Mouse (Mus musculus): ENCODE results near the gene Tcf15. TPM values are rescaled to one million over a fixed set of nuclear protein-coding genes. Genes with fewer than 3 reads are reported as not detected.

The Tcf15 gene
- polyA plus RNA-seq, 1 experiment = 2.1 TPM

DNA sequence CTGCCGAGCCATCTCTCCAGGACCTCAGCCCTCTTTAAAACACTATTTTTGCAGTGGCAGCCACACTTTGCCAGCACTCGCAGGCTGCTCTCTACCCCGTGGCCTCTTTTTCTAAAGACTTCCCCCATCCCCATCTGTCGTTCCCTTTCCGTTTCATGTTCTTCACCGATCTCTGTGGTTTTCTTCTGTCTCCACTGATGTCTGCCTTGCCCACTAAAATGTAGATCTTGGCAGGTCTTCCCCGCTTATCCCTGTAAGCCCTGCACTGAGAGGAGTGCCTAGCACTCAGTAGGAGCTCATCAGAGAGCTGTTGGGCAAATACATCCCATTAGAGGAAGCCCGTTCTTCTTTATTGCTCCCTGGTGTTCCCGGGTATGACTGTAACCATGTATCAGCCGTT lies 30.4 kb upstream of the Tcf15 start:
- no peak for TF ChIP-seq POLR2A (IDR thresholded peaks at IDR 0.05; ENCODE audit: borderline replicate concordance, control insufficient read depth, low read depth, low read length)
- TF ChIP-seq CTCF (IDR thresholded peaks at IDR 0.05; ENCODE audit: control insufficient read depth, insufficient read depth, low read length) = no peak
- no peak overlapping the region for H3K27ac ChIP-seq (ENCODE audit: control insufficient read depth, insufficient read depth, low read depth, low read length, poor library complexity)
- 11% methylated on average over 10 of the region's 10 CpGs for WGBS
- no peaks in the 10 kb centered on the region for H3K4me1 ChIP-seq (ENCODE audit: control insufficient read depth, insufficient read depth, low read length)
- H3K4me3 ChIP-seq (replicated peaks; ENCODE audit: control insufficient read depth, low read depth, low read length) = no peak overlapping the region

DNA sequence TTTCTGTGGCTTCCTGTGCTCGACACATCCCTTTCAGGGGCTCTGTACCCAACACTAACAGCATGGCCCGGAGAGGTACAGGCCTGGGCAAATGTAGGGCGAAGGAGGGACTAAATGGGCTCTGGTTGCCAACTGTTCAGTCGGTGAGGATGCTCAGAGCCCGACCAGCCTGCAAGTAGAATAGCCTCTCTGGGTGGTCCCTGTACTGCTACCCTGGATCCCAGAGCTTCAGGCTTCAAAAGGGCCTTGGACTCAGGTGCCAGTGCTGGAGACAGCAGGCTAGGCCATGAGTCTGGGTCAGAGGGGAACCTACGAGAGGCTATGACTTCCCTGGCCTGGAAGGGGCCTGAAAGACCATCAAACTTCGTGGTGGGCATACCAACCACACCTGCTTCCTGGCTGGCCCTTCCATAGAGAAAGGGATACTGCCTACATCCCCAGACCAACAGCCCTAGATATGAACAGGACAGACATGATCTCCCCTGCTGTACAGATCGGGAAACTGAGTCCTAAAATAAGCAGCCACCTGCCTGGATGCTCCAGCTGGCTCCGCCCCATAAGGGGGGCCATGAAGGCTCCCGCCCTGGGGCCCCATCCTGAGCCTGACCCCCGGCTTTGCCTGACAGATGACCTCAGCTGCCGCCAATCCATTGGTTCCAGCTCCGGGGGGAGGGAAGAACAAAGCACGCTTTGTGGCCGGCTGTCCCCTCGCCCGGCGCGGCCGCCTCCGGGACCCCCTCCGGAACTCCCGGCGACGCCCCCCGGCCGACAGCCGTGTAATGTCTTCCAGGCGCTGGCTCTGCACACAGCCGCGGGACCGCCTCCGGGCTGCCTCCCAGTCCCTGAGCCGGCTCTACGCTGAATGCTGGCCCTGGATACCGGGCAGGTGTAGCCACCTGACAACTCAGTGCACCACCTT lies 29.0 kb upstream of the Tcf15 start:
- H3K4me1 ChIP-seq (ENCODE audit: control insufficient read depth, insufficient read depth, low read length) = no peaks in the 10 kb centered on the region
- H3K27ac ChIP-seq (ENCODE audit: control insufficient read depth, insufficient read depth, low read depth, low read length, poor library complexity) = no peak overlapping the region
- 31% methylated on average over 36 of the region's 36 CpGs for WGBS
- no peak overlapping the region for H3K4me3 ChIP-seq (replicated peaks; ENCODE audit: control insufficient read depth, low read depth, low read length)
- no peak for TF ChIP-seq CTCF (IDR thresholded peaks at IDR 0.05; ENCODE audit: control insufficient read depth, insufficient read depth, low read length)
- TF ChIP-seq POLR2A (IDR thresholded peaks at IDR 0.05; ENCODE audit: borderline replicate concordance, control insufficient read depth, low read depth, low read length) = no peak

DNA sequence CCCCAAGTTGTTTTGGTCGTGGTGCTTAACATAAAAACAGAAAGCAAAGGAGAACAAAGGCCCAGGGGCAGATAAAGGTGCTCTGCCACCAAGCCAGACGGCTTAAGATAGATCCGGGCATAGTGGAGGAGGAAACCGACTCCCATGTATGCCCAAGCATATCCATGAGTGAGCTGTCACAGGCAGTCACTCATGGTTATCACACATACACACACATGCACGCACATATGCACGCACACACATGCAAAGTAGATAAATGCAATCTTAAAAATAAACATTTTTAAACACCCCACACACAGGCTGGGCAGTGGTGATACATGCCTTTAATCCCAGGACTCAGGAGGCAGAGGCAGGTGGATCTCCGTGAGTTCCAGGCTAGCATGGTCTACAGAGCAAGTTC lies 25.7 kb upstream of the Tcf15 start:
- Histone ChIP-seq H3K4me3 (replicated peaks; ENCODE audit: control insufficient read depth, low read depth, low read length) (no peak overlapping the region), H3K27ac (ENCODE audit: control insufficient read depth, insufficient read depth, low read depth, low read length, poor library complexity) (no peak overlapping the region), H3K4me1 (ENCODE audit: control insufficient read depth, insufficient read depth, low read length) (no peaks in the 10 kb centered on the region)
- 59% methylated on average over 7 of the region's 7 CpGs for WGBS
- TF ChIP-seq CTCF (IDR thresholded peaks at IDR 0.05; ENCODE audit: control insufficient read depth, insufficient read depth, low read length) (no peak), POLR2A (IDR thresholded peaks at IDR 0.05; ENCODE audit: borderline replicate concordance, control insufficient read depth, low read depth, low read length) (no peak)

DNA sequence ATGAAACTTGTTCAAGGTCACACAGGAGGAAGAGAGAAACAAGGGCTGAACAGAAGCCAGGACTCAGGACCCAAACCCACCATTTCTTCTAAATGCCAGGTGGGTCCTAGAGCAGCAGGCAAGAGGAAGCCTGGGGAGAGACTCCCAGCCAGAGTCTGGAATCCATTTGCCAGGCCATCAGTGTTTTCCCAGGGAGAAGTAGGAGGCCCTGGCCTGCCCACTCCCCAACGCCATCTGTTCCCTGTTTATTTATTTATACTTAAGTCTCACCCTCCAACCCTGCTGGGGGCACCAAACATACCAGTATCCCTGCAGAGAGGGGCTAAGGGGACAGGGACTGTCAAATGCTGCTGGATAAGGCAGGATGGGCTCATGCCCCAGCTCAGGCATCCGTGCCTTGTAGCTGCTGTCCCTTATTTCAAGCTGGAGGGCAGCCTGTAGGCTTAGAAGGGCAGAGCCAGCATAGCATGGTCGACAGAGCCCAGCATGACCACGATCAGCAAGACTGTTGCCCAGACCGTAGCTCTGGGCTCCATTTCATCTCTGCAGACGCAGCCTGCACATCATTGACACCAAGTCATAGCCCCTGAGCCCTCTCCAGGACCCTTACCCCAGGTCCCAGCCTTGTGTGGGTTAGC lies 24.0 kb upstream of the Tcf15 start:
- Histone ChIP-seq H3K27ac (ENCODE audit: control insufficient read depth, insufficient read depth, low read depth, low read length, poor library complexity) (no peak overlapping the region), H3K4me3 (replicated peaks; ENCODE audit: control insufficient read depth, low read depth, low read length) (no peak overlapping the region), H3K4me1 (ENCODE audit: control insufficient read depth, insufficient read depth, low read length) (no peaks in the 10 kb centered on the region; the same call in 1 of the 2 replicates)
- WGBS = 70% methylated on average over 6 of the region's 6 CpGs
- no peak for TF ChIP-seq POLR2A (IDR thresholded peaks at IDR 0.05; ENCODE audit: borderline replicate concordance, control insufficient read depth, low read depth, low read length)

DNA sequence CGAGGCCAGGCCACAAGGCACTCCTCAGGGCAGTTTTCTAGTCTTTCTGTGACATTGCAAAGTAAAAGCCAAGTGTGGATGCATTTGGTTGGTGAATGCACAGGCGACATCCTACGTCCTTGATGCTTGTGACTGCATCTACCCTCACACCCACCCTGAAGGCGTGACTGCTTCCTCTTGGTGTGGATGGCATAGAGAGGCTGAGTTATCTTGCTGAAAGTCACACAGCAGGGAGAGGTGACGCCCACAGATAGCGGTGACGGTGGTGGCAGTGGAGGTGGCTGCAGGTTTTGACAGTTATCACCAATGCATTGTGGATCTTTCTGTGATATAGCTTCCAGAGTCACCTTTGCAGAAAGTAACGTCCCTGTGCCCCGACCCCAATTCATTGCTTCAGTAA lies 20.5 kb upstream of the Tcf15 start:
- WGBS = 64% methylated on average over 9 of the region's 9 CpGs
- TF ChIP-seq POLR2A (IDR thresholded peaks at IDR 0.05; ENCODE audit: borderline replicate concordance, control insufficient read depth, low read depth, low read length) (no peak), CTCF (IDR thresholded peaks at IDR 0.05; ENCODE audit: control insufficient read depth, insufficient read depth, low read length) (no peak)
- Histone ChIP-seq H3K4me3 (replicated peaks; ENCODE audit: control insufficient read depth, low read depth, low read length) (no peak overlapping the region), H3K4me1 (ENCODE audit: control insufficient read depth, insufficient read depth, low read length) (no peaks in the 10 kb centered on the region; the same call in 1 of the 2 replicates), H3K27ac (ENCODE audit: control insufficient read depth, insufficient read depth, low read depth, low read length, poor library complexity) (no peak overlapping the region)

DNA sequence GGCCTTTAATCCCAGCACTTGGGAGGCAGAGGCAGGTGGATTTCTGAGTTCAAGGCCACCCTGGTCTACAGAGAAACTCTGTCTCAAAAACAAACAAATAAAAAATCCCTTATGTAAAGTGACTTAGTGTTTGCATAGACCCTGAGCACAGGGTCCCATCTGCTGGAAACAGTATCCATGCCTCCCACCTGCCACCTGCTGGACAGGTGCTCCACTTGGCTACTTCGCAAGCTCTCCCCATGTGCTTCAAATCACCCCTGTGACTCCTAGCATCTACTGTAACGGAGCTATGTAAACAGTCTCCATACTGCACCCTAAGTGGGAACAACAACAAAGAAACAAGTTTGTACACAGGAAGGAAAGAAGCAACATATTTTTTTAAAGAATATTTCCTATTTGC lies 14.8 kb upstream of the Tcf15 start:
- 87% methylated on average over 2 of the region's 2 CpGs for WGBS
- H3K27ac ChIP-seq (ENCODE audit: control insufficient read depth, insufficient read depth, low read depth, low read length, poor library complexity) = no peak overlapping the region
- H3K4me1 ChIP-seq (ENCODE audit: control insufficient read depth, insufficient read depth, low read length) = no peaks in the 10 kb centered on the region
- peak; percentile 12; the same call in 1 of the 2 replicates for TF ChIP-seq CTCF (IDR thresholded peaks at IDR 0.05; ENCODE audit: control insufficient read depth, insufficient read depth, low read length)
- no peak for TF ChIP-seq POLR2A (IDR thresholded peaks at IDR 0.05; ENCODE audit: borderline replicate concordance, control insufficient read depth, low read depth, low read length)
- H3K4me3 ChIP-seq (replicated peaks; ENCODE audit: control insufficient read depth, low read depth, low read length) = no peak overlapping the region

DNA sequence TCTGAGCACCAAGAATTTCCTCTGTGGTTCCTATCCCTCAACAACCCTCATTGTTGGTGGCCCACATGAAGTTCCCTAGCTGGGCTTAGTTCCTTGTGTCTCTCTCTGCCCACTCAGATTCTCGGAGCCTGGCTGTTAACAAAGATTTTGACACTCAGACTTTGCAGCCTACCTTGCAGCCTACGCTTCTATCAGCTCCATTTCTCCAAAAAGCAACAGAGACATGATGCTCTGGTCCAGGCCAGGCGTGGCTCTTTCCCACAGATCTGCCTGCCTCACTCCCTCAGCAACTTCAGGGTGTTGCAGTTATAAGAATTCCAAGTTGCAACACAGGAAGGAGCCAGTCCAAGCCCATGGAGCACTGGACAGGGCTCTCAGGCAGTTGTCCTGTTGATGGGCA lies 13.6 kb upstream of the Tcf15 start:
- TF ChIP-seq CTCF (IDR thresholded peaks at IDR 0.05; ENCODE audit: control insufficient read depth, insufficient read depth, low read length) = no peak
- no peak for TF ChIP-seq POLR2A (IDR thresholded peaks at IDR 0.05; ENCODE audit: borderline replicate concordance, control insufficient read depth, low read depth, low read length)
- no peaks in the 10 kb centered on the region for H3K4me1 ChIP-seq (ENCODE audit: control insufficient read depth, insufficient read depth, low read length)
- no peak overlapping the region for H3K27ac ChIP-seq (ENCODE audit: control insufficient read depth, insufficient read depth, low read depth, low read length, poor library complexity)
- H3K4me3 ChIP-seq (replicated peaks; ENCODE audit: control insufficient read depth, low read depth, low read length) = no peak overlapping the region
- 67% methylated on average over 3 of the region's 3 CpGs for WGBS

DNA sequence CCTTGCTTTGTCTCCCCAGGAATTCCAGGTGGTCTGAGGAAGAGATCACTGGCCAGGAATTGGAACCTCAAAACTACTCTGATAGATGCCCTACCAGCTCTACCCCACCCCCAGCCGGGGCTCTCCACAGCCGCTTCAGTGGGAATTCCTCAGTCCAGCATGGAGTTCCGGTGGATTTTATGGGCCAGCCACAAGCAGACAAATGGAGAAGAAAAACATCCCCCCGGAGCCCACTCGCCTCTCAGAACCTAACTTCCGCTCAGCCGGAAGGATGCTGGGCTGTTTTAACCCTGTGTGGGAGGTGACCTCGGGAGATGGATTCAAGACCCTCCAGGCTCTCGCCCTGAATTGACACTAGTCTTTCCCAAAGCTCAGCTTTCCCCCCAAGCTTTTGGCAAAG lies 11.3 kb upstream of the Tcf15 start:
- TF ChIP-seq POLR2A (IDR thresholded peaks at IDR 0.05; ENCODE audit: borderline replicate concordance, control insufficient read depth, low read depth, low read length) (no peak), CTCF (IDR thresholded peaks at IDR 0.05; ENCODE audit: control insufficient read depth, insufficient read depth, low read length) (no peak)
- H3K4me1 ChIP-seq (ENCODE audit: control insufficient read depth, insufficient read depth, low read length) = no peaks in the 10 kb centered on the region
- no peak overlapping the region for H3K27ac ChIP-seq (ENCODE audit: control insufficient read depth, insufficient read depth, low read depth, low read length, poor library complexity)
- WGBS = 52% methylated on average over 9 of the region's 9 CpGs
- no peak overlapping the region for H3K4me3 ChIP-seq (replicated peaks; ENCODE audit: control insufficient read depth, low read depth, low read length)

Data from bone marrow, adult 2 months (tissue).